Mouse (Mus musculus): ENCODE measurements around the gene Acod1.

DNA sequence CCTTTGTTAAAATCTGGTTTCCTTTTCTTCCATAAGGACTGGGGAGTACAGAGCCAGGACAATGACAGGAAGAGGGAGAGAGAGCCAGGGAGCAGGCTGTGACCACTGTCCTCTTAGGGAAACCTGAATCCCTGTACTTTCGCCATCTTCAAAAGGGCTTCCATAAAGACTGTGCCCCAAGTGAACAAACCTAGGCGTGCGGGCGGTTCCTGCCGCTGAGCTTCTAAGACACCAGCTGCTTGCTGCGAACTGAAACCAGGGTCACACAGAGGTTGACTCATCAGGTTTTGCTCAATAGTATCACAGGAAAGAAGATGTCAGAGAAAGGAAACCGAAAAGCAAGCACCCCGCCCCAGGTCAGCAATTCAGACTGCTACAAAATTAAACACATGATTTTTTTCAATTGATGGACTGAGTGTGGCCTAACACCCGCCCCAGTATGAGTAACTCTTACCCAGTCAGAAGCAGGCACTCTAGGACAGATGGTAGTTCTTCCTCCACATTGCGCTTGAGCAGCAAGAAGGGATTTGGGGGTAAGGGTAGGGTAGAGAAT lies 13.4 kb upstream of the Acod1 start:
- TF ChIP-seq CTCF (IDR thresholded peaks at IDR 0.05; ENCODE audit: low read depth) (no peak), EP300 (optimal IDR thresholded peaks at IDR 0.05) (no peak)
